Mouse (Mus musculus): ENCODE measurements around the gene Ptpn11. TPM values are rescaled to one million over a fixed set of nuclear protein-coding genes. Genes with fewer than 3 reads are reported as not detected.

Ptpn11 gene
- total RNA-seq, 2 experiments from 2014 or later = 87.4 TPM

DNA sequence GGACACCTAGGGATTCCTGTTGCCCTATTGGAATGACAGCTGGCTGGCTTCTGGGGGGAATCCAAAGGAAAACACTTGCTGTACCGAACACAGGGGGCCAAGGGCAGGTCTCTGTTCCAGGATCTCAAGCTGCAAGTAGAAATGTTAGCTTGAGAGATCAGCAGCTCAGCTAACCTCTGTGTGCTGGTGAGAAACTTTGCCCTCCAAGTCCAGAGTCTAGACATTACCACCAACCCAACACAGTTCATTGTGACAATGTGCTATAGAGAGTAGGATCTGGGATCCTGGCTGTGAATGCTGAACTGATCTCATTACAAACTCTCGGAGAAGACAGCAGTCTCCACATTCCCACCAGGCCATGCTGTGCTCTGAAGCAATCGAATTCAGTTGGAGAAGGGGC, 59.4 kb downstream of the Ptpn11 start:
- no peak for DNase-seq (ENCODE audit: low spot score in 2 of 2)

GRCm38 (mm10) chr5:121129254-121129653, 61.9 kb downstream of the Ptpn11 start:
- DNase-seq (ENCODE audit: low spot score in 2 of 2) = no peak

GRCm38 (mm10) chr5:121126051-121126450, 65.1 kb downstream of the Ptpn11 start:
- DNase-seq (ENCODE audit: low spot score in 2 of 2) = no peak

DNA sequence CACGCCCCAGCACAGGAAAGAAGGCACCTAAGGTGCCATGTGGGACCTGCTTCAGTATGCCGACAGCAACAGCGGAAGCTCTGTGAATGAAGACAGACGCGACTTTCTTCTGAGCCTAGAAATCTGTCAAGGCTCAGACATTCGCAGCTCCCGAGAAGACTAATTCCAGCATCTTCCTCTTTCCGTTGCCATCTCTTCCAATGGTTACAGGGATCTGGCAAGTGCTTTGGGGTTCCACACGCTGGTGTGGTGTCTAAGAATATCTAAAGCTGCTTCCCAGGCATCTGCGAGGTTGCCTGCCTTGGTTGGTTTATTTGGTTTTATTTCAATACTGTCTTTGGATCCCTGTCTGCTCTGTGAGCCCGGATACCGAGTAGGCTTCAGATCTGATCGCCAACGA, 65.6 kb downstream of the Ptpn11 start:
- no peak for DNase-seq (ENCODE audit: low spot score in 2 of 2)

GRCm38 (mm10) chr5:121124208-121125185, 66.7 kb downstream of the Ptpn11 start:
- no peak for DNase-seq (ENCODE audit: low spot score in 2 of 2)

GRCm38 (mm10) chr5:121123399-121123798, 67.8 kb downstream of the Ptpn11 start:
- DNase-seq (ENCODE audit: low spot score in 2 of 2) = no peak

GRCm38 (mm10) chr5:121122577-121122976, 68.6 kb downstream of the Ptpn11 start:
- no peak for DNase-seq (ENCODE audit: low spot score in 2 of 2)

GRCm38 (mm10) chr5:121122036-121122435, 69.2 kb downstream of the Ptpn11 start:
- no peak for DNase-seq (ENCODE audit: low spot score in 2 of 2)

GRCm38 (mm10) chr5:121119331-121120034, 71.7 kb downstream of the Ptpn11 start:
- no peak for DNase-seq (ENCODE audit: low spot score in 2 of 2)

- no peak for DNase-seq (ENCODE audit: low spot score in 2 of 2)
Measured at GRCm38 (mm10) chr5:121118345-121118744, 72.9 kb downstream of the Ptpn11 start.

GRCm38 (mm10) chr5:121116941-121117340, 74.3 kb downstream of the Ptpn11 start:
- no peak for DNase-seq (ENCODE audit: low spot score in 2 of 2)

DNA sequence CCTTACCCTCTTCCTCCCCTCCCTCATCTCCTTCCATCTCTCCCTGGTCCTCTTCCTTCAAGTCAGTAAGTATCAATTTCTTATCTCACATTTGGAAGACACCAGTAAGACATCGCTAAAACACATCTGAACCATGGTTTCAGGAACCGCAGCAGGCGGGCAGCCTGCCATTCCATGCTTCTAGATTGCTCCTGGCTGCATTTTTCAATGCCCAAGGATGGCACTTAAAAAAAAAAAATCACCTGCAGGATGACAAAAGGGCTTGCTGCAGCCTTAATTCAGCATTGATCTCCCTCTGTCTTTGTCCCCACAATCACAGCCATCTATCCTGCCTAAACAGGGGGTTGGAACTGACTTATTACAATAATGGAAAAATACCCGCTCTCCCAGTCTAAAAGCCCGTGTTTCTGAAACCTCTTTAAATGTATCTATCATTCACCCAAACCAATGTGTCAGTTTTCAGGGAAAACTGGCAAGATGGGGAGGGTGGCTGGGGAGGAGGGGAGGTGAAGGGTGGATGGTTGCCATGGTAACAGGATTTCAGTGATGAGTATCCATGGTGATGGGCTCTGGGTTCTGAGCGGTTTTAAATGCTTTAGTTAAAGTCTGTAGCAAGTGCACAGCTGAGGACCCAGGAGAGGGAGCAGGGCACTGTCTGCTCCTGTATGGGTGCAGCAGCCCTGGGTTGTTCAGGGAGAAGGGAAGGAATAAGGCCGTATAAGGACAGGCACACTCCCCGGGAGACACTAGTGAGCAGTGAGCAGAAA, 75.6 kb downstream of the Ptpn11 start:
- DNase-seq (ENCODE audit: low spot score in 2 of 2) = no peak

DNA sequence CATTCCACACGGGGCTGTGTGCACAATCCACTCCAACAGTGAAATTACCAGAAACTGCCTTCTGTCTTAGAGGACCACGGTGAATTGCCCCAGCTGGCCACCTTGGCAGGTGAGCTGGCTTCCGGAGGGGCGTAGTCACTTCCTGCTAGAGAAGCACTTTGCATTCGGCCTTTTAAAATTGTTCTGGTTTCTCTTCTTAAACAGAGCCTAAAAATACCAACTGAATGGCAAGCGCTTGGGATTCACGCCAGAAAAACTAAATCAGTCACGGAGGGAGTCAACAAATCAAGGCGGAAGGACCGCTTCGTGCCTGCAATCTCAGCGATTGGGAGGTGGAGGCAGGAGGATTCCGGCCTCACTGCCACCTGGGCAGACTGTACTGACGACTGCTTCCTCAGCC, 77.0 kb downstream of the Ptpn11 start:
- no peak for DNase-seq (ENCODE audit: low spot score in 2 of 2)

DNA sequence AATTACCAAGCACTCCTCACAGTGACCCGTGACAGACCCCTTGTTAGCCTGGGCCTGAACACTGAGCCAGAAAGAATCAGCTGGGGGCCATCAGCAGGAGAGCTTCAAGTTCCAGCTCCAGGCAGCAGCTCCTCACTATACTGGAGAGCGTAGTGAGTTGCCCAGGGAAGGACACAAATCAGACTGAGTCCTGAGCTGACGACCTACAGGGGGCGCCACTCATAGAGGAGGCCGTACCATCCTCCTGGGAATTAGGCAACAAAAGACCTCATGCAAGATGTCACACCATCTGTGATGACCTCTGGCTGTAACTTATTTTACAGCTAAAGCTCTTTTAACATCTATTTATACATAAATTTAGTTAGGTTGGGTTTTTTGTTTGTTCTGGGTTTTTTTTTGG, 78.8 kb downstream of the Ptpn11 start:
- DNase-seq (ENCODE audit: low spot score in 2 of 2) = no peak

- no peak for DNase-seq (ENCODE audit: low spot score in 2 of 2)
Measured at GRCm38 (mm10) chr5:121111106-121111915, 79.9 kb downstream of the Ptpn11 start.

DNA sequence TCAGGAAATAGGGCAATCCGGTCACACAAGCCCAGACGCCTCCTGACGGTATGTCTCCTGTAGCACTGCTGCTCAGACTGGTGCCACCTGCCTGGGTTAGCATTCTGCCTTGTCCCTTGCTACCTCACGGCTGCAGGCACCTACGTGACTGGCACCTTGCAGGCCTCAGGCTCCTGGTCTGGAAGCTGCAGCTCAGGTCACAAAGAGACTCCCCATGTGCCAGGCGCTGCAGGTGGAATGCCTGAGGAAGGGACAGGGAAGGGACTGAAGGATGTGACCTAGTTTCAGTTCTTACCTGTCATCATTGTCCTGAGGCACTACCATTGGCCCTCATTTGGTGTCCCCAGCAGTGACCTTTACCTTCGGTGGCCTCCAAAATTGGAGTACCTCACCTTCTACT, 82.0 kb downstream of the Ptpn11 start:
- no peak for DNase-seq (ENCODE audit: low spot score in 2 of 2)

DNA sequence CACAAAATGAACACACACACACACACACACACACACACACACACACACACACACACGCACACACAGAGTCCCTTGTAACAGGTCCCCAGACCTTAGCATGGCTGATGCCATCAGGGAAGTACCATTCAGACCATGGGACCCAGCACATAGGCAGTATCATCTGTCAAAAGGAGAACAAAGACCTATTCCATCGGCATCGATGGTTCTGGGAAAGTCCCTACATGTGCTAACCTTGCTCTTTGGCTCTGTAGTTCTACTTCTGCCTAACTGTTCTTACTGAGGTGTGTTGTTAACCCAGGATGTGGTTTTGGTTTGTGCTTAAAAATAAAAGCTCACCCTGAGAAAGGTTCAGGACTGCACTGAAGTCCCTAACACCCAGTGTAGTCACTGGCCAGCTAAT, 84.3 kb downstream of the Ptpn11 start:
- no peak for DNase-seq (ENCODE audit: low spot score in 2 of 2)

DNA sequence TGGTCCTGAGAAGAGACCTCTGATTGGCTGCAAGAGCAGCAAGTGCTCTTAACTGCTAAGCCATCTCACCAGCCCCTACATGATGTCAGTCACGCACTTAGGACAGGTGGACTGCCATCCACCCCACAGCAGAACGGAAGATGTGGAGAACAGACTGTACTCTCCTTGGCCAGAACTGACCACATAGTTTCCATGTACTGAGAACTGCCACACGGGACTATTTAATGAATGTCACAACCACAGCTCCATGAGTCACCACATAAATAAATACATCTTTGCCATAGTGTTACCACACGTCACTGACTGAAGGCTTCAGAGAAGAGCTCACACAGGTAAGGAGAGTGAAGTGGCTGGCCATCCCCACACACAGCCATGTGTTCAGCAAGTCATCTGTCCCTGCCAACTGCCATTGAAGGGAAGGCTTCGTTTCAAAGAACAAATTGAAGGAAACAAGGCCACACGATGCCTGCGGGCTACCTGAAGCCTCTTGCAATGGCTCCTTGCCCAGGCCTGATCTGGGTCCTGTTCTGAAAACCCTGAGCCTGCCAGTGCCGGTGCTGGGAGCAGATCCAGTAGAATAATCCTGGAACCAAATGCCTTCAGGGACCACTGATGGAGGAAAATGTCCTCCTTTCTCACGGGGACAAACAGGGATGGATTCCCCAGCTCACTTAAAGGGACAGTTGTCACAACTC, 90.2 kb downstream of the Ptpn11 start:
- no peak for DNase-seq (ENCODE audit: low spot score in 2 of 2)

GRCm38 (mm10) chr5:121100095-121100494, 91.1 kb downstream of the Ptpn11 start:
- DNase-seq (ENCODE audit: low spot score in 2 of 2) = no peak

DNA sequence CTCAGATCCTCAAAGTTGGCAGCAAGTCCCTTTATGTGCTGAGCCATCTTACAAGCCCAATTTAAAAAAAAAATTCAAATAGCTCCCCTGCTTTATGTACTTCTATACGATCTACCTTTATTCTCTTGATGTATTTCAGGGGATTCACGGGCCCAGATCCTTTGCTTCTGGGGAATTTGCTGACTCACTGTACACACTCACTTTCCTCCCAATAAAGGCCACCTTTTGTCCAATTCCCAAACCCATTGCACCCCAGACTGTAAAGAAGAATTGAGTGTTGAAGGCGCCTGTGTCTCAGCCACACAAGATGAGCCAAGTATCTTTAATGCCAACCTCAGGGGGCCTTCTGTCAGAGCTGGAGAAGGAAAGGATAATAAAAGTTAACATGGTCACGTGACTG, 93.2 kb downstream of the Ptpn11 start:
- DNase-seq (ENCODE audit: low spot score in 2 of 2) = no peak
